Mouse (Mus musculus) gastrocnemius, postnatal 36 days (tissue): ENCODE measurements at regions not wholly inside any gene's neighbourhood (a gene's known extent, or its start where the extent isn't known, plus 50 kb on each side); places are given as distances from the start of the nearest gene placed in this dataset.

Source experiments
- DNase-seq, 2 experiments: peaks; one replicate each; pipeline ENCODE4 v3.0.0; 2022
- intact Hi-C: fragments of 180-260 bp; cut with DNase I; formaldehyde crosslinking; loops from one replicate; pipeline ENCODE4 v1.15.1; 2025

DNA sequence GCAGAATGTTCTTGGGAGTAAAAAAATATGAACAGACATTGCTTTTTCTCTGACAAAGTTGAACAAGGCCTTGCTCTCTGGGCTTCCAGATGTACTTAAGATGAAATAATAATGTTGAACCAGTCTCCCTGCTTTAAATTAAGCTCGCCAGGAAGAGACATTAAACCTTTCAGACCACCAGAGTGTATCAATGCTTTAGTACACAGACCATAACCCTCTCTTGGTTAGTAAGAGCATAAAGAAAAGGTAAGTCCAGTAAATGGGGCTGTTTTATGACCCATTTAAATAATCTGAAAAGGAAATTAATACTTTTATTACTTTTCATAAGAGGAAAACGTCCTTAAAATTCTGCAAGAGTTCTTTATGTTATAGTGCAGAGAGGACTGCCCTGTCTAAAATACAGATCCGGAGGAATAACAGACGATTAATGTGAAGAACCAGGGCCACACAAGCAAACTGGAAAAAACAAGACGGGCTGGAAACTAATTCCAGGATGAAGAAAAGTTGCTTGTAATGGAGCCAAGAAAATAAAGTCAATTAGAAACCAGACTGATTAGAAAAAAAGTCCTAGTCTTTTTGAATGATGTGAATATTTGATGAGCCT lies 74.4 kb downstream of the Mettl11b start:
- intact Hi-C loops, result no loop called here
- no peak for DNase-seq

DNA sequence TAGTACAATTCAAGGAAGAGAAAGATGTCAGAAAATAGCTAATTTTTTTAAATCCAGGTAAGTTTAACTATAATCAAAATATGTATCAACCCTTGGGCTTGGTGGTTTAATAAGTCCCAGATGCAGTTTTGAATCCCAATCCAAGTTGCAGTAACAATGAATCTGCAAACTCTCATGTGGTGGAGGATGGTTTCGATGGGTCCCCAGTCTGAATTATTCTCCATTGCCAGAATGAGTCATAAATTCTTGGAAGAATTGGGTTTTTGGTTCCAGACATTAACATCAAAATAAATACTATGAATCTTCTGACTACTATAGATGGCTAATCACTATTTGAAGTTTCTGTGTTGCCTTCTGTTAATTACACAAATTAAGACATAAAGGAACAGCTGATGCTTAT lies 82.9 kb downstream of the Mettl11b start:
- DNase-seq, result no peak
- intact Hi-C loops, result no loop called here

GRCm38 (mm10) chr1:163640527-163641228 lies 84.4 kb downstream of the Mettl11b start:
- no peak for DNase-seq

DNA sequence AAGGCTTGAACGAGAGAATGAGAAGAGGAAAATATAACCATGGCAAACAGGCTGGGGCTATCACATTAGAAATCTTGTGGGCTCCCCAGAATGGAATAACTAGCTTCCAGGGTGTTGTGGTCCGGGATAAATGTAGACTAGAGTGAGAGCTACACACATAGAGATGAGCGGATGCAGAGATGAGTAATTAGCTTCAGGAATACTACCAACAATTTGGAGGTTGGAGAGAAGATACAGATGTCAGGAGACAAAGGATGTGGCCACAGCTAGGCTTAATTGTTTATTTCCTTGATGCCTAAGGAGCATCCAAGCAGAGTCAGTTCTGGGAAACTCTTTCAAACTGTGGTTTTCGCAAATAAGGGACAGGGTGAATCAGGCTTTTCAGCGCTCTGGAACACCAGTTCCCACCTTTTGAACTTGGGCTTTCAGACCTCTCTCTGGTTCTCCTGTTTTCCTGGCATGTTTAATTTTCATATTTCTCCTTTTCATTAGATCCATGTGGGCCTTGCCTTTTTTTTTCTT lies 94.7 kb downstream of the Mettl11b start:
- no peak for DNase-seq

More at GRCm38 (mm10) chr1:163640527-163641228, 84.4 kb downstream of the Mettl11b start:
- intact Hi-C loops, result no loop called here

GRCm38 (mm10) chr1:163624887-163625286 lies 100.1 kb downstream of the Mettl11b start:
- intact Hi-C loops, result no loop called here

More for the DNA sequence above, 94.7 kb downstream of the Mettl11b start:
- intact Hi-C loops, result no loop called here

DNA sequence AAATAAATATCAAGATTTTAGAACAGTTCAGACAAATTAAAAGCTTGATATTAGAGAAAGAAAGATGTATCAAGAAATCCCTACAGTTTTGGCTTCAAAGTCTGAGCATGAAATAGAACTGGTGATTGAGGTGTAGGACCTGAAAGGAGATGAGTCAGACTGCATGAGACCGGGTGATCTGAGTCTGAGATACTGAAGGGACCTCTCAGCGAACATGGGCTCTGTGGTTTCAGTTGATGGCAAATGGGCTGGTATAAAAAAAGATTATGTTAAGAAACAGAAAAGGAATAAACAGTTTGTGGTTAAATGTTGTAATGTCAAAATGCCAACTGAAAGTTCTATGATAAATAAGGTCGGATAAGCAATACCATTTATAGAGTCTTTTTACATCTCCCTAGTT lies 103.7 kb downstream of the Mettl11b start:
- intact Hi-C loops, result no loop called here
- no peak for DNase-seq

More at GRCm38 (mm10) chr1:163624887-163625286, 100.1 kb downstream of the Mettl11b start:
- no peak for DNase-seq

GRCm38 (mm10) chr1:163619831-163620230 lies 105.2 kb downstream of the Mettl11b start:
- intact Hi-C loops, result no loop called here
- no peak for DNase-seq

- intact Hi-C loops, result no loop called here
- no peak for DNase-seq
Measured at GRCm38 (mm10) chr1:163618132-163618531, 106.9 kb downstream of the Mettl11b start.

DNA sequence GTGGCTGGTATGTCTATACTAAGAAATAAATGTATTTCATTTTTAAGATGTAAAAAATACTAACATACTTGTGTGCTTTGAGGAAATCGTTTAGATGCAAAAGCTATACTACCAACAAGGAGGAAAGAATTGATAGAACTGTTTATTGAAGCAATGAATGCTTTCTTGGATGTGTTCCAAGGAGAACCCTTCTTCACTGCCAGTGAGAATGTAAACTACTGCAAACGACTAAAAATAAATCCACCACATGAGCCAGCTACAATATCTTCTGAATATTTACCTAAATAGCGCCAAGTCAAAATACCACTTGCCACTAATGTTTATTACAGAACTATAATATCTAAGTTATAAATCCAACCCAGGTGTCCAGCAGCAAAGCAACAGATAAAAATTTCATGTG lies 108.4 kb downstream of the Mettl11b start:
- intact Hi-C loops, result no loop called here
- no peak for DNase-seq

DNA sequence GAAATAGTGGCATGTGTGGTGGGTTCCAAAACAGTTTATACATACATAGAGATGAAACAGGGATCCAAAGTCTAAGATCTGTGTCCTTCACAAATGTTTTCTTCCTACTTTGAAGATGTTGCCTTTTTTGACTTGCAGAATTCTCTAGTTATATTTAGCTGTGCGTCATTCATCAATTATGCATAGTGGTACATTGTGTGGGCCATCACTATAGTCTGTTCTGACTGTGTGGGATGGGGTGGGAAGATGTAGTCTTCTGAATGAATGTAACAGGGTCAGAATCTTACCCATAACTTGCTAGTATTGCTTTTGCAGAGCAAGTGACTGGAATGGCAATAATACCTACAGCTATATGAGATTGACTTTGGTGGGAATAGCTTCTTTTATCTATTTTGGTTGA lies 116.6 kb downstream of the Mettl11b start:
- DNase-seq, result no peak
- intact Hi-C loops, result loop anchor here (10.0 kb wide), 1 partner anchor 464 kb away; no protein-coding TSS in a partner anchor

- intact Hi-C loops, result loop anchor here (10.0 kb wide), 1 partner anchor 463 kb away; no protein-coding TSS in a partner anchor
- peak; percentile 56 to 69 for DNase-seq
Measured at GRCm38 (mm10) chr1:163607701-163608100, 117.3 kb downstream of the Mettl11b start.

GRCm38 (mm10) chr1:163599926-163600890 lies 124.8 kb downstream of the Mettl11b start:
- intact Hi-C loops, result loop anchor here (10.0 kb wide), 1 partner anchor 455 kb away; no protein-coding TSS in a partner anchor
- DNase-seq, result no peak

- no peak for DNase-seq
- intact Hi-C loops, result no loop called here
Measured at GRCm38 (mm10) chr1:163576411-163576810, 148.6 kb downstream of the Mettl11b start.

DNA sequence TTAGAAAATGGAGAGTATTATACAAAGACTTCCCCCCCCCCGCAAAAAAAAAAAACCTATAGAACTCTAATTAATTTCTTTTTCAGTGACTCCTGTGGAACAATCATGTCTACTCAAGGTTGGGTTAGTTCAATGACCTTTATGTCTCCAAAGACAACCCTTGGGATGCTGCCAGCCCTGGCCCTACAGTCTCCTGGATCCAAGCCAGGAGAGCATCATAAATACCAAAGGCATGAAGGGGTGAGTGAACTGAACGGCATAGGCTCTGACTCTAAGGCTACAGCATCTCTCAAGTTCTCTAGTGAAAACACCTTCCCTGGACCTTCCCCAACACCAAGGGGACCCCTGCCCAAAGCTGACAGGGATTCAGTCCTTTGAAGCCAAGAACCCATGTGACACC lies 149.4 kb downstream of the Mettl11b start:
- no peak for DNase-seq
- intact Hi-C loops, result no loop called here

DNA sequence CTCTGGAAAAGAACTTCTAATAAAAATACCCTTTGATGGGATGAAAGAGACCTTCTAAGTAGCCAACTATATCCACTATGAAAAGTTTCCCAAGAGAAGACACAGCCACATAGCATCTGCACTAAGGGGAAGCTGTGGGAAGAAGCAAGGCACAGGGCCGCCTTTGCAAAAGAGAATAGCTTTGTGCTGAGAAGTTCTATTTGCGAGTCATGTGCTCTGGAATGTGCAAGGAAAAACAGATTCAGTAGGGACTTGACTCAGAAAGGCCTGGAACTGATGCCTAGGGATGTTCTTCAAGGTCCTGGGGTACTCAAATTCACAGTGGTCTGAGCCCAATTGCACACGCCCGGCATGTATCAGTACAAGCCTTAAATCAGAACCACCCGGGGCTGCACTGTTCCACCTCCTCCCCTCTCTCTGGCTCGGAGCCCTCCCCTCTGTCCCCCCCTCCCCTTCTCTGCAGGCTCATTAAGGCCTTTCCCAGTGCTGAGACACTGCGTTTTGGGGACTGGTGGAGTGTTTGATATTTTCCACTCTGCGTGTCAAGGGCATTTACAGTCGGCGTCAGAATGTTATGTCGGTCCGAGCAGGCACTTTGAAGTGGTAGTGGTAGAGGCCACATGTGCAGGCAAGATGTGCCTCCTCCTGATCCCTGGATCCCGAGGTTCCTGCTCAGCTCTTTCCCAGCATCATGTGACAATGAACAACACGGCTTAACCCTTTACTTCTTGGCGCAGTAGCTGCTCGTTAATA lies 150.4 kb downstream of the Mettl11b start:
- no peak for DNase-seq

GRCm38 (mm10) chr1:163573533-163573932 lies 151.5 kb downstream of the Mettl11b start:
- intact Hi-C loops, result no loop called here
- DNase-seq, result no peak

More for the DNA sequence above, 150.4 kb downstream of the Mettl11b start:
- intact Hi-C loops, result no loop called here

DNA sequence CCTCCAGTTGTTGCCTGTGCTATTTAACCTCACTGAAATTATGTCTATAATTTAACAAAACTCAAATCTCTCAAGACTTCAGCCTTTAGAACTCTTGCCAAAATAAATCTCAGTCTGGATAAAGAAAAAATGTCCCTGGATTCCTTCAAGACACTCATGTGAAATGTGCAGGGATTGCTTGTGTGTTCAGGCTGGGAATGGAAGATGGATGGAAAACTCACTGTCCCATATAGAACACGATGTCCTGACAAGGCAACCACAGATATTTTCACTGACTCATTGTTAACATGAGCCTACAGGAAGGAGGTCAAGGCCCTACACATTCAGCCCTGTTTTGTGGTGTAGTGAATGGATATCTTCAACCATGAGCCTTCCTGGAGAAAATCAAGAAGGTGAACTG lies 160.3 kb upstream of the Gorab start:
- intact Hi-C loops, result no loop called here
- DNase-seq, result no peak

- intact Hi-C loops, result no loop called here
- DNase-seq, result no peak
Measured at GRCm38 (mm10) chr1:163563064-163563463, 159.6 kb upstream of the Gorab start.

- intact Hi-C loops, result no loop called here
- DNase-seq, result no peak
Measured at GRCm38 (mm10) chr1:163562166-163562733, 158.8 kb upstream of the Gorab start.

GRCm38 (mm10) chr1:163561016-163561415 lies 157.5 kb upstream of the Gorab start:
- no peak for DNase-seq
- intact Hi-C loops, result no loop called here
